Mouse (Mus musculus): Measurements from ENCODE around the gene 1700013G24Rik. TPM values are rescaled to one million over a fixed set of nuclear protein-coding genes. Genes with fewer than 3 reads are reported as not detected.

The 1700013G24Rik gene
- total RNA-seq (2023) = not detected

DNA sequence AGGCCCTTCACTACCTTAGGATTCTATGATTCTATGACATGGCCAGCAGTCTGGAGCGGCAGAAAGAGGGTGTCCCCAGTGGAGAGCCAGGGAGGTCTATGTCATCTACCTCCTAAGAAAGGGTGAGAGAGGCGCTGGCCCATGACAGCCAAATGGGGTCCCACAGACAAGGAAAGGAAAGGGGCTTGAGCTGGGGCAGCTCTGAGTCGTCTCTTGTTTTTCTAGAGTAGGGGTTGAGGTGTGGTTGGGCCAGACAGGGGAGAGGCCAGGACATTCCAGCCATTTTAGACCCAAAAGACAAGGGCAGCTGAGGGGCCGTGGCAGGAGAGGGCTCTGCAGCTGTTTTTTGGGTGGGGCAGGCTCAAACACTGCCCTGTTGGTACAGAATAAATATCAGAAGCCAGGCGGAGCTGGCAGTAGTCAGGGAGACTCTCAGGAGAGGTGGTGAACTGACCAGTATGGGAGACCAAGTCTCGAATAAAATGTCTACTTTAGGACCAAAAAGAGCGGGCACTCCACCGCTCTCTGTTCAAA is at the start of gene 1700013G24Rik:
1700013G24Rik (plus strand) TSS at position 51 of the 534 bp plus-strand sequence.

DNA sequence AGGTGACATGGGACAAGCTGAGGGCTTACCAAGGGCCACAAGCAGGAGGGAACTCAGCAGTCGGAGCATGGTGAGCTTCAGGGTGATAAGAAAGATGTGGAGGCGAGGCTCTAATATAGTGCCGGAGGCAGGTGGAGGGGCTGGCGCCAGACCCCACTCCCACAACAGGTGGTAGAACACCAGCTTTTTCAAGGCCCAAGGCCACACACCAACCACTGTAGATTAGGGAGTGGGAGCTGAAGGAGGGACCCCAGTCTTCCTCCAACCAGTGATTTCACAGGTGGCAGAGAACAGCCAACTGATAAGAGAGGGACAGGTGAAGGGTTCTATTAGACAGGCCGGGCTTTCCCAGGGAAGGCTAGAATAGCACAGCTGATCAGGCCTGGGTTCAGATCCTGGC is 43.4 kb upstream of the 1700013G24Rik start, which contains the start of gene Cela3a:
Cela3a (minus strand) TSS at position 101 of the 400 bp plus-strand sequence.

DNA sequence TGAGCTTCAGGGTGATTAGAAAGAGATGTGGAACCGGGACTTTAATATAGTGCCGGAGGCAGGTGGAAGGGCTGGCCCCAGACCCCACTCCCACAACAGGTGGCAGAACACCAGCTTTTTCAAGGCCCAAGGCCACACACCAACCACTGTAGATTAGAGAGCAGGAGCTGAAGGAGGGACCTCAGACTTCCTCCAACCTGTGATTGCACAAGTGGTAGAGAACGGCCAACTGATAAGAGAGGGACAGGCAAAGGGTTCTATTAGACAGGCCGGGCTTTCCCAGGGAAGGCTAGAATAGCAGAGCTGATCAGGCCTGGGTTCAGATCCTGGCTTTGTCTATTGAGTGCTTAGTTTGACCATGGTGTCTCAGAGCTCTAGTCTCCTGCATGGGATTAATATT is 22.6 kb upstream of the 1700013G24Rik start, which contains the start of gene Cela3b:
Cela3b (minus strand) TSS at position 39 of the 400 bp plus-strand sequence.

DNA sequence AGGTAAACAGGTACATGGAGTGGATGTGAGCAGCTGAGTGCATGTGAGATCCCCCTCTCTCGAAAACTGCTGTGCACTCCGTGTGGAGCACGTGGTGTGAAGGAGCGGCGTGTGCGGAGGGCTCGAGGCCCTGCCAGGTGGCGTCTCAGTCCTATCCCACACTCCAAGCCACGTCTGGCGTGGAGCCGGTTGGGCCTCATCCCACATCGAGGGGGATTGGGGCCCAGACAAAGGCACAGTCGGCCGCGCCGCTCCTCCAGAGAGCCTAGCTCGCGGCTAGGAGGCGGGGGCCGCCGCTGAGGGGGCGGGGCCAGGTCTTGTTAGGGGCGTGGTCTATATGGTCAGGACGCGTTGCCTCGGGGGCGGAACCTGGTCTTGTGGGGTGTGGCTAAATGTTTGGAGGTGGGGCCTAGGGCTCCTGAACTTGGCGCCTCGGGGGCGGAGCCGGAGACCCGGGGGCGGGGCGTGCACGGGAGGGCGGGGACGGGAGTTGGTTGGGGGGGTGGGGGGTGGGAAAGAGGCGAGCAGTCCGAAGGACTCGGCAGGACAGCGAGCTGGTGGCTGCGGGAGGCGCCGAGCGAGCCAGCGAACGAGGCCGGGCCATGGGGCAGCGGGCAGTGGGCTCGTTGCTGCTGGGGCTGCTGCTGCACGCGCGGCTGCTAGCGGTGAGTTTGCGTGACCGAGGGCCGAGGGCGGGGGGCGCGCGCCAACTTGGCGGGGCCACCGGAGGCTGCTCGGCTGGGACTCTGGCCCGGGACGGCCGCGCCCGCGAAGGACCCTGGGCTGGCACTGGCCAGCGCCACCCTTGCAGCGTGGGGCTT is 15.4 kb downstream of the 1700013G24Rik start, which contains the start of gene Hspg2:
Hspg2 (plus strand) TSS at position 510 of the 821 bp plus-strand sequence.

Other genes starting within 250 kb of the 1700013G24Rik start
- not detected for gene Wnt4, start 175.8 kb upstream of the 1700013G24Rik start, total RNA-seq (2023)
- gene Cdc42, start 95.6 kb upstream of the 1700013G24Rik start, total RNA-seq (2023) = 100 to 1,000 TPM; 574 to 635 TPM
- not detected for gene Cela3a, start 43.5 kb upstream of the 1700013G24Rik start, total RNA-seq (2023)
- gene Cela3b, start 22.7 kb upstream of the 1700013G24Rik start, total RNA-seq (2023) = under 1 TPM in 1 of 2 experiments, not detected in 1; 0.79 TPM
- under 1 TPM; 0.33 to 0.58 TPM for gene Hspg2, start 15.5 kb downstream of the 1700013G24Rik start, total RNA-seq (2023)
- not detected for gene Ldlrad2, start 121.3 kb downstream of the 1700013G24Rik start, total RNA-seq (2023)
- gene Usp48, start 140.5 kb downstream of the 1700013G24Rik start, total RNA-seq (2023) = 100 to 1,000 TPM; 157 to 158 TPM
- gene Rap1gap, start 211.4 kb downstream of the 1700013G24Rik start, total RNA-seq (2023) = 1 to 10 TPM; 1.5 to 3.2 TPM